20 mouse cellular contexts compared by ENCODE assay signal in the genomic region with DNA sequence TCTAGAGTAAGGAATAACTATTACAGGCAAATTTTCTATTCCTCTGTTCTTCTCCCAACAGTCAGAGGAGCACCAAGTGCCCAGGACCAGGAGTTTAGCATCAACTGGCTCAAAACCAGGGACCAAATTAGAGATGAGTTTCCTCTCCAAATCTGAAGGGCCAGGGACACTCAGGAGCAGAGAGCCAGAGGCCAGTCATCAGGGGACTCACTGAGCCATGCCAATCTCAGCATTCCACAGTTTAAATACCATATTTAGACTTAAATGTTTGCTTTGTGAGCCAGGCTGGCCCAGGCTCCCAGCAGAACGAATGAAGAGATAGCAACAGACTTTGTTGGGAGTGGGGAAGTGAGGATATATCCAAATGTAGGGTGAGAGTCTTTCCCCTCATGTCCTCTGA.
A peak's percentile ranks its signal among the peaks of the same experiment; 100 is the strongest.
DNase-seq lines count a peak whose midpoint lies in the region; ATAC-seq and TF ChIP-seq lines count a peak whose summit lies in the region.
"Had no signal": no experiment of that assay in that cellular context is flagged by ENCODE, and none has a peak within 500 bp of the region (broad histone marks: within the 10 kb centered on the region; RNA-seq: fewer than 3 reads in every experiment).

No protein-coding gene starts in this region.

- H3K9me3 ChIP-seq in forebrain, embryonic 11.5 days (ENCODE audit: control insufficient read depth, low read length), result no peaks in the 10 kb centered on the region
- H3K9me3 ChIP-seq in forebrain, embryonic 15.5 days, result no peaks in the 10 kb centered on the region
- H3K9me3 ChIP-seq: embryonic facial prominence, embryonic 12.5 days; forebrain, embryonic 10.5 days; forebrain, embryonic 13.5 days had no signal

- no peak overlapping the region for H3K4me3 ChIP-seq in forebrain, embryonic 11.5 days (ENCODE audit: low read depth, low read length)
- H3K4me3 ChIP-seq in forebrain, embryonic 15.5 days, result no peak overlapping the region
- H3K4me3 ChIP-seq in embryonic fibroblast, embryonic 13.5 days (ENCODE audit: insufficient read depth, low read length), result no peak overlapping the region
- H3K4me3 ChIP-seq: embryonic facial prominence, embryonic 12.5 days; erythroblast, embryonic 14.5 days; forebrain, embryonic 10.5 days; forebrain, embryonic 13.5 days had no signal

- H3K27ac ChIP-seq in forebrain, embryonic 11.5 days (ENCODE audit: low read depth, low read length), result no peak overlapping the region
- no peak overlapping the region for H3K27ac ChIP-seq in forebrain, embryonic 15.5 days (replicated peaks)
- peak overlapping the region; percentile 5; the same call in 1 of the 2 replicates for H3K27ac ChIP-seq in embryonic fibroblast, embryonic 13.5 days (ENCODE audit: insufficient read depth, low read length)
- H3K27ac ChIP-seq: embryonic facial prominence, embryonic 12.5 days; forebrain, embryonic 10.5 days; forebrain, embryonic 13.5 days had no signal

- no peak for TF ChIP-seq CTCF in embryonic fibroblast, embryonic 13.5 days (IDR thresholded peaks at IDR 0.05; ENCODE audit: borderline replicate concordance, insufficient read depth, low read length)

- no peaks in the 10 kb centered on the region for H3K36me3 ChIP-seq in forebrain, embryonic 11.5 days (ENCODE audit: control insufficient read depth, insufficient read depth, low read length)
- H3K36me3 ChIP-seq in forebrain, embryonic 15.5 days, result no peaks in the 10 kb centered on the region
- H3K36me3 ChIP-seq: embryonic facial prominence, embryonic 12.5 days; forebrain, embryonic 10.5 days had no signal

- DNase-seq in forebrain, embryonic 11.5 days (ENCODE audit: low spot score), result peak; percentile 44
- DNase-seq in 3T3-L1 (ENCODE audit: low read depth, low spot score) (peak; percentile 54), NIH3T3 (ENCODE audit: low read depth) (peak; percentile 34)
- DNase-seq: adrenal gland, adult 2 months; adrenal gland, postnatal 10 days; adrenal gland, postnatal 25 days; cerebellum, adult 11-12 months; cerebellum, adult 2 months; cerebellum, adult 9-10 months; cerebellum, postnatal 25 days; embryo, embryonic 11 days had no signal

- H3K4me2 ChIP-seq in forebrain, embryonic 11.5 days (ENCODE audit: low read depth, low read length, severe bottlenecking), result no peak overlapping the region
- no peak overlapping the region for H3K4me2 ChIP-seq in forebrain, embryonic 15.5 days (replicated peaks)
- H3K4me2 ChIP-seq: embryonic facial prominence, embryonic 12.5 days; forebrain, embryonic 13.5 days had no signal

- 69% methylated on average over 1 of the region's 1 CpGs for whole genome bisulfite sequencing in forebrain, embryonic 11.5 days
- 73% methylated on average over 1 of the region's 1 CpGs for WGBS in forebrain, embryonic 15.5 days

- H3K9ac ChIP-seq in forebrain, embryonic 11.5 days (ENCODE audit: low read length), result no peak overlapping the region
- no peak overlapping the region for H3K9ac ChIP-seq in forebrain, embryonic 15.5 days (replicated peaks)
- H3K9ac ChIP-seq: embryonic facial prominence, embryonic 12.5 days; forebrain, embryonic 13.5 days had no signal

- peaks cover 17% of the 10 kb centered on the region for H3K4me1 ChIP-seq in forebrain, embryonic 11.5 days (replicated peaks; ENCODE audit: control insufficient read depth, insufficient read depth, low read length)
- peaks cover 28% of the 10 kb centered on the region for H3K4me1 ChIP-seq in forebrain, embryonic 15.5 days
- H3K4me1 ChIP-seq in embryonic fibroblast, embryonic 13.5 days (ENCODE audit: control insufficient read depth, insufficient read depth, low read length), result peaks cover 28% of the 10 kb centered on the region

- peaks cover 35% of the 10 kb centered on the region for H3K27me3 ChIP-seq in forebrain, embryonic 11.5 days (ENCODE audit: control insufficient read depth, insufficient read depth, low read length)
- H3K27me3 ChIP-seq in forebrain, embryonic 15.5 days, result peaks cover 18% of the 10 kb centered on the region

- no peak for TF ChIP-seq POLR2A in embryonic fibroblast, embryonic 13.5 days (IDR thresholded peaks at IDR 0.05; ENCODE audit: low read depth, low read length)

- ATAC-seq in forebrain, embryonic 11.5 days (replicated peaks; ENCODE audit: low FRiP score), result no peak
- ATAC-seq in forebrain, embryonic 15.5 days (replicated peaks), result no peak
- ATAC-seq in cerebellum, adult (ENCODE audit: insufficient number of reproducible peaks, low FRiP score, low TSS enrichment), result no peak
- ATAC-seq in inflammation-experienced regulatory T-cells, adult 6 months, result no peak
- ATAC-seq: forebrain, embryonic 13.5 days; forebrain, embryonic 16.5 days had no signal
